Mouse (Mus musculus): ENCODE data around the gene Pde3a. TPM values are rescaled to one million over a fixed set of nuclear protein-coding genes. Genes with fewer than 3 reads are reported as not detected.
"Not testable (repeated sequence)": the region's sequence is repeated elsewhere in the genome, so short reads cannot be mapped to it uniquely, and the experiment has no call there.

Gene Pde3a
- total RNA-seq, 2 experiments from 2014 or later = 3.7 to 4.2 TPM

DNA sequence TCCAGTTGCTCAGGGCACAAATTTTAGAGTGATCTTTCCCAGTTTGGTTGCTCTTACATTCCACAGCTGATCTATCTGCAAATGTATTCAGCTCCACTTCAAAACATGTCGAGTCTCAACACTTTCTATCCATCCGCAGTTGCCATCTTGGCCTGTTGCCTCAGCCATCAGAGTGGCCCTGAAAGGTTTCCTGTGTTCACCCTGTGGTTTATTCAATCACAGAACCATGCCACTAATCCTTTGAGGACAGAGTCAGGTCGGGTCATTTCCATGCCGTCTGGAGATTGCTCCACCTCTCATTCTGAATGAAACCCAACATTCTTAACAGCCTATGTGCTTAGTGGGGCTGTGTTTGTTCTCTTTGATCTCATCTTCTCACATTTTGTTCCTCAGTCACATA lies 73.9 kb downstream of the Pde3a start:
- DNase-seq (ENCODE audit: low spot score in 2 of 2) = no peak

- not testable (repeated sequence) for DNase-seq (ENCODE audit: low spot score in 2 of 2)
Measured at GRCm38 (mm10) chr6:141327134-141327533, 78.1 kb downstream of the Pde3a start.

GRCm38 (mm10) chr6:141328071-141328470 lies 79.0 kb downstream of the Pde3a start:
- DNase-seq (ENCODE audit: low spot score in 2 of 2) = no peak

- no peak for DNase-seq (ENCODE audit: low spot score in 2 of 2)
Measured at GRCm38 (mm10) chr6:141331464-141331863, 82.4 kb downstream of the Pde3a start.

DNA sequence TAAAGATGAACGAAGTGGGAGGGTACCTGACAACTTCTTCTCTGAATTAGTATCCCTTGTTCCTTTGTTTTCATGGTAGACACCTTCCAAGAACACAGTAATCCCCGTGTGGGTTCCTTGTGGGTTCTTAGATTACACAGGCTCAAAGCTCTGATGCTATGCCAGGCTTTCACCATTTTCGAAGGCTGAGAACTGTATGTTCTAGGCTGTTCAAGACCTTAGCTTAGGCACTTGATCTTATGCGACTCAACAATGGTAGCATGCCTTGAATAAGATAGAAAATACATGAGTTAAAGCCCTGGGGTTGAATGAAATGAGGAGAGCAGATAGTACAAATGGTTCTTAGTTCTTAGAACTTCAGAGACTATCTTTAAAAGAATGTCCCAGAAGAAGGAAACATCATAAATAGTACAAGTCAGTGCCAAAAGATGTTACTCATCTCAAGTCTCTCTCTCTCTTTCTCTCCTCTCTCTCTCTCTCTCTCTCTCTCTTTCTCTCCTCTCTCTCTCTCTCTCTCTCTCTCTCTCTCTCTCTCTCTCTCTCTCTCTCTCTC lies 83.6 kb downstream of the Pde3a start:
- DNase-seq (ENCODE audit: low spot score in 2 of 2) = no peak

DNA sequence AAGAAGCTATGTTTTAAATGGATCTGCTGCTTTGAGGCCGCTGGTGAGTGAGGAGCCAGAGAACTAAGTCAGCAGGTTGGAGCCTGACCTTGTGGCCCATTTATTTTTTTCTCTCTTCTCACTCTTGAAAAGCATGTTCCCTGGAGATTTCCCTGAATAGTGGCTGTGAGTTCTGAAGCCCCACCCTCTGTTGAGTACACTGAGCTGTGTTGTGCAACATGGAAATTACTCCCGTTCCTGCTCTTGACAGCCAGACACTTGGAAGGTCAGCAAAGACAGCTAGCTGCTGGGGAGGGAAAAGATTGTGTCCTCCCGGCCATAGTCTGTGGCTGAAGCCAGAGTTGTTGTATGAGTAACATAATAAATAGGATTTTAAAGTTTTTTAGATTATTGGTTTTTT lies 84.2 kb downstream of the Pde3a start:
- no peak for DNase-seq (ENCODE audit: low spot score in 2 of 2)

DNA sequence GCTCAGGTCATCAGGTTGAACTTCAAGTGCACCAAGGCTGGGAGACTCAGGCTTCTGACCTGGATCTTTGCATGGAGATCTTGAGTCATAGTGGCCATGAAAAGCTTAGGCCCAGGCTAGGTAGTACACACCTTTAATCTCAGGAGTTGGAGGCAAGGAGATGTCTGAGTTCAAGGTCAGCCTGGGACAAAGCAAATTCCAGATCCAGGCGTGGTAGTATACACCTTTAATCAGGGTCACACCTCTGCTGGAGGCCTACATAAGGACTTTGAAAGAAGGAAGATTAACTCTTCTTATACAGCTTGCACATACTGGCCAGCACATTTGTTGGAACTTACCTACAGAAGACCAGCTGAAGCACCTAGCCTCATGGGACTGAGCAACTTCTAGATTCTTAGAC lies 86.8 kb downstream of the Pde3a start:
- DNase-seq (ENCODE audit: low spot score in 2 of 2) = no peak

DNA sequence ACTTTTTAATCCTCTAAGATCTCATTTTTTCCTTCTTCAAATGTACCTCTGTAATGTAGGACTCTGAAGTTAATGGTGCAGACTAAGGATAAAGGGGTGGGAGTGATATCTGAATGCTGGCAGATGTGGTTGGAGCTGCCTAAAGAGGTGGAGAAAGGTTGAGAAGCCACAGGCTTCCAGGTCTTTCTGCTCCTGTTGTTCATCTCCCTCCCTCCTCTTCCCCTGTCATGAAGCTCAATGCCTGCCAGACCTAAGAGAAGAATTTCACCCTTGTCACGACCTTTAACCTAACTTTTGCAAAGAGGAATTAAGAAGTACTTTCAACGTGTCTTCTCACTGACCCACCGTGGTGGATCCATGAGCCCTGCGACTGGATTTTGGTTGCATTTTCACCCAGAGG lies 87.4 kb downstream of the Pde3a start:
- no peak for DNase-seq (ENCODE audit: low spot score in 2 of 2)

DNA sequence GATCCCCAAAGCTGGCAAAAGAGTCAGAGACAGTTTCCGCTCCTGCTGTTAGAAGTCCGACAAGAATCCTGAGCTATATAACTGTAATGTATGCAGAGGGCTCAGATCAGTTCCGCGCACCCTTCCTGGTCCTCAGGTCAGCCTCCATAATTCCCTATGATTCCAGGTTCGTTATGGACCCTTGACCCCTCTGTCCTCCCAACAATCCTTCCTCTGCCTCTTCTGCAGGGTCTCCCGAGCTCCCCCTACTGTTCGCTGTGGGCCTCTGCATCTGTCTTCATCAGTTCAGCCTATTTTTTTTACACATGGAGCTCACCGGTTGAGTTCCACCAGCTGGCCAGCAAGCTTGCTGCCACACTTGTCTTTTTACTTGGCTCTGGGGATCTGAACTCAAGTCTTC lies 88.6 kb downstream of the Pde3a start:
- no peak for DNase-seq (ENCODE audit: low spot score in 2 of 2)

- no peak for DNase-seq (ENCODE audit: low spot score in 2 of 2)
Measured at GRCm38 (mm10) chr6:141341385-141341784, 92.3 kb downstream of the Pde3a start.

- no peak for DNase-seq (ENCODE audit: low spot score in 2 of 2)
Measured at GRCm38 (mm10) chr6:141347870-141348269, 98.8 kb downstream of the Pde3a start.

DNA sequence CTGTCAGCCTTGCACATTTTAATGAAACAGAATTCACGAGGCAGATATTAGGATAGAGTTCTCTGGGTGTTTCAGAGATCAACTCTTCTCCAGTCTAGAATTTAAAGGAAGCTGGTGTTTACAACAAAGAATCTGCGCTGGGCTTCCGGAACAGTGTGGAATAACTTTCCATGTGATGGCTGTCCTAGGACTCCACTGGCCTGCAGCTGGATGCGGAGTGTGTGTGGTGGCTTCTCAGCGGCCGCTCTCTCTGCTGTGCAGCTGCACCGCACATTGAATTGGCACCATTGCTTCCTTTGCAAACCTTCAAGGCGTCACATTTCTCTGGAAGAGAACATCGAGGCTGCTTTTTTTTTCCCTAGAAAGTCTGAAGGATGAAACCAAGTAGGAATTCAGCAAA lies 99.5 kb downstream of the Pde3a start:
- DNase-seq (ENCODE audit: low spot score in 2 of 2) = no peak

GRCm38 (mm10) chr6:141350261-141350660 lies 101.2 kb downstream of the Pde3a start:
- DNase-seq (ENCODE audit: low spot score in 2 of 2) = no peak

DNA sequence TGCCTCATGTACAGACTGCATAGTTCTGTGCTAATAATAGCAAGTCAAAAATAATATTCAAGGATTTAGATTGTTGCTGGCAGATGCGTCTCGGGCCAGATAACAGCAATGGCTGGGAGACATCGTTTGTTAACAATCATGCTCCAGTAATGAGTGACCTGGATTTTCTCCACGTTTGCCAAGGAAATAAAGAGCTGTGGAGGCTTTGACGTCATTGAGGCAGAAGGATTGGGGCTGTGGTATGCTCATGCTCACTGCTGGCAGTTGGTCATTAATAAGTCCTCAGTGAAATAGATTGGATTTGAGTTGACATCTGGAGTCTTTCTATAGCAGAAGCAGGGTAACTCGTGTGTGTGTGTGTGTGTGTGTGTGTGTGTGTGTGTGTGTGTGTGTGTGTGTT lies 103.2 kb downstream of the Pde3a start:
- DNase-seq (ENCODE audit: low spot score in 2 of 2) = no peak

- DNase-seq (ENCODE audit: low spot score in 2 of 2) = no peak
Measured at GRCm38 (mm10) chr6:141363664-141364063, 114.6 kb downstream of the Pde3a start.

DNA sequence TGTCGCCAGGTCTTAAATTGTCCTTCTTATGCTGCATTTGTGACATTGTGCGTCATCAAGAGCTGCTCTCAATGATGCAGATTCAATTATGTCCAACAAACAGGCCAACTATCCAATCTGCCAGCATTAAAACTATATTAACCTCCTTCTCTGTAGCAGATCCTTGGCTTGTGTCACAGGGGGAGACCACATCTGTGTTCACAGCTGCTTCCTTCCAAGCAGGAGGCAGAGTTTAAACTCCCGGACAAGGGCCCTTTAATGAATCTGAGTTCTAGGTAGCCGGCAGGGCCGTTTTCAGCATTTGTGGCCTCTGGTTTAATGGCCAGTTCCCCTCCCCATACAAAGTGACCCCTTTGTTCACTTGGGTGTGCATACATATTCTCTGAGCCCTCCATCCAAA lies 118.0 kb downstream of the Pde3a start:
- DNase-seq (ENCODE audit: low spot score in 2 of 2) = no peak

- no peak for DNase-seq (ENCODE audit: low spot score in 2 of 2)
Measured at GRCm38 (mm10) chr6:141372697-141373096, 123.6 kb downstream of the Pde3a start.

DNA sequence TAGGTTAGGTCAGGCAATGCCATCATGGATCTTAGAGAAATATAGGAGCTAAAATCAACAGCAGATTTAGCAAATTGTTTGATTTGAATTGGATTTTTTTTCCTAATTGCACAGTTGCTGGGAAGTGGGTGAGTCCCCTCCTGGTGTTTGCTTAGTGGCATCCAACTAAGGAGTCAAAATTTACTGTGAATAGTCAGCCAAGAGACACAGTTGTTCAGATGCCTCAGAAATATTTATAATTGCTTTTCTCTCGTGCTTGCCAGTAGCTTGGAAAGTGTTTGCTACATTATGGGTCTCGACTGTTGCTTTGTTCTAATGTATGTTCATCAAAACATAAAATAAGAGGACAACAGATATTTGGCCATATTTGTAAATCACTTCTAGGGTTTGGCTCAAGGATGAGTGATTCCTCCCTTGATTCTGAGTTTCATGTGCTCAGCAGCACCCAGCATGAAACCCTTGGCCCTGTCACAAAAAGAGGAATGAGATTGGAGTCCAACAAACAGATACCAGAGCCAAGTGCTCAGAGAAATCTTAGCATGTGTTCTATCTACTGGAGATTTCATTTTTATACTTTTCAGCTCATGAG lies 125.5 kb downstream of the Pde3a start:
- no peak for DNase-seq (ENCODE audit: low spot score in 2 of 2)

DNA sequence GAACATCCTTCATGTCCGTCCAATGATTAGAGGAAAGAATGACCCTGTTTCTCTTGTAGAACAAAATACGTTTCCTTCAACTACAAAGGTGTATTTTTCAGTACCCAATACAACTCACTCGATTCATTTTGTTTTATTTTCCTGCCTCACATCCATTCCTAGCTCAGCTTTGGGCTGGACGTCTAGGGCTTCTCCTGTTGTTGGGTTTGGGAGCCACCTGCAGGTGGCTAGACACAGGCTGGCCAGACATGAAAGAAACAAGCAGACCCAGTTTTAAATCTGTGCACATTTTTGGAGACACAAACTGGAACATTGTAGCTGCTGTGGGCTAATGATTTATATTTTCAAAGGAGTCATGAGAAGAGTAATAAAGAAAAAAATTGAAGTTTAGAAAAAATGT lies 126.1 kb downstream of the Pde3a start:
- DNase-seq (ENCODE audit: low spot score in 2 of 2) = no peak

GRCm38 (mm10) chr6:141380927-141381326 lies 131.9 kb downstream of the Pde3a start:
- no peak for DNase-seq (ENCODE audit: low spot score in 2 of 2)

DNA sequence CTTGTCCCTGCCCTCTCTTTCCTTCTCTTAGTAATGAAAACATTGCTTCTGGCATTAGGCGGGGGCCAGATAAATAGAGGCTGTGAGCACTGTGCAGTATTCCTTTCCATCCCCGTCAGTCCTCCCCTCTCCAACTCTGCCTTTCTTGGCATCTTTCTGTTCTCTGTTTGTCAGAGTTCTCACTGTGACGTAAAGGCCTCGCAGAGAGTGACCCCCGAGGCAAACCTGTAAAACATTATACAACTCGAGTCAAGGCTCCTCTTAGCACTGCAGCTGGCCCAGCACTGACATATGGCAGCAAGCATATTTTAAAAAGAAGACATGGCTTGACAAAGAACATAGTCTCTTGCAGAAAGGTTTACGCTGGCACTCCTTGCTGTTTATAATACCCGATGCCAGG lies 132.4 kb downstream of the Pde3a start:
- no peak for DNase-seq (ENCODE audit: low spot score in 2 of 2)

DNA sequence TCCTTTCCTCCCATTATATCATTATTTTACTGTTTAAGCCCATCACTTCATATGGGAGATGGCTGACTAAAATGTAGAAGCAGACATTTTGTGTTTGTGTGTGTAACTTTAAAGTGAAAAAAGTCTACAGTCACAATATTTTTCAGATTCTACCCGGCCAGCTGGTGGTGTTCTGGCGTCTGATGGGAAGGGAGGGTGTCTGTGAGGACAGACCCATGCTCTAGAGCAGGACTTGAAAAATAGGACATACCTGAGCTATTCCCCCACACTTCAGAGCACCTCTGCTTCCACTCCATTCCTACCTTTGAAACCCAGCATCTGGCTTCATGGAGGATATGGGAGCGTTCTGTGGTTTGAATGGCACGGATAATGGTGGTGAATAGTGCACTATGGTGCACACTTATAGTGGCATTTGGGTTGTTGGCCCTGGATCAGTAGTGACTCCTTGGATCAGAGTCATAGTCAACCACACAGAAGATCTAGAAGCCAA lies 132.9 kb downstream of the Pde3a start:
- no peak for DNase-seq (ENCODE audit: low spot score in 2 of 2)

- no peak for DNase-seq (ENCODE audit: low spot score in 2 of 2)
Measured at GRCm38 (mm10) chr6:141388104-141388503, 139.0 kb downstream of the Pde3a start.
